Mouse (Mus musculus) neural tube, embryonic 13.5 days (tissue): ENCODE results near the gene Rps5. TPM values are rescaled to one million over a fixed set of nuclear protein-coding genes. Genes with fewer than 3 reads are reported as not detected.
"Not testable (repeated sequence)": the region's sequence is repeated elsewhere in the genome, so short reads cannot be mapped to it uniquely, and the experiment has no call there.

Experiments used
- ATAC-seq: fragments of 200-750 bp; cut with Nextera tagmentation; 2 replicates; pipeline ENCODE4 v1.8.0; 2017; ENCODE audit warnings: low read depth, mild to moderate bottlenecking, moderate TSS enrichment, moderate library complexity
- H3K27ac ChIP-seq: fragments of 300-500 bp; sonication (generic); replicated peaks from 2 replicates; pipeline ENCODE4 v1.5.1; 2015; ENCODE audit warnings: moderate library complexity, mild to moderate bottlenecking, inconsistent platforms
- H3K27me3 ChIP-seq: fragments of 300-500 bp; sonication (generic); 2 replicates; pipeline ENCODE4 v1.6.1; 2015; ENCODE audit warnings: mild to moderate bottlenecking, inconsistent platforms
- H3K36me3 ChIP-seq: fragments of 300-500 bp; sonication (generic); 2 replicates; pipeline ENCODE4 v1.6.1; 2015; ENCODE audit warnings: mild to moderate bottlenecking, inconsistent platforms
- H3K4me1 ChIP-seq: fragments of 300-500 bp; sonication (generic); replicated peaks from 2 replicates; pipeline ENCODE4 v1.6.1; 2015; ENCODE audit warnings: inconsistent platforms
- H3K4me2 ChIP-seq: fragments of 300-500 bp; sonication (generic); 2 replicates; pipeline ENCODE4 v1.6.1; 2015; ENCODE audit warnings: inconsistent platforms, mild to moderate bottlenecking, moderate library complexity
- H3K4me3 ChIP-seq: fragments of 300-500 bp; sonication (generic); 2 replicates; pipeline ENCODE4 v1.5.1; 2015; ENCODE audit warnings: mild to moderate bottlenecking, inconsistent platforms
- H3K9ac ChIP-seq: fragments of 300-500 bp; sonication (generic); 2 replicates; pipeline ENCODE4 v1.6.1; 2015; ENCODE audit warnings: moderate library complexity, mild to moderate bottlenecking, inconsistent platforms
- H3K9me3 ChIP-seq: fragments of 300-500 bp; sonication (generic); 2 replicates; pipeline ENCODE4 v1.6.1; 2016; ENCODE audit warnings: inconsistent platforms
- WGBS: fragments of 180-500 bp; shearing (Covaris S2); methylation state at CpG from one replicate; pipeline ENCODE4 v1.1.7; 2015; 5-methylcytosine and 5-hydroxymethylcytosine counted together
- polyA plus RNA-seq: library from polyadenylated mRNA; unstranded; fragments of >200 nt; fragmentation: Nextera tagmentation; extraction: Ambion mirVana; gene quantifications from 2 replicates; pipeline ENCODE4 v1.2.1, GENCODE M21; 2015

Gene Rps5
- polyA plus RNA-seq, 1 experiment from 2014 or later = 663 TPM

DNA sequence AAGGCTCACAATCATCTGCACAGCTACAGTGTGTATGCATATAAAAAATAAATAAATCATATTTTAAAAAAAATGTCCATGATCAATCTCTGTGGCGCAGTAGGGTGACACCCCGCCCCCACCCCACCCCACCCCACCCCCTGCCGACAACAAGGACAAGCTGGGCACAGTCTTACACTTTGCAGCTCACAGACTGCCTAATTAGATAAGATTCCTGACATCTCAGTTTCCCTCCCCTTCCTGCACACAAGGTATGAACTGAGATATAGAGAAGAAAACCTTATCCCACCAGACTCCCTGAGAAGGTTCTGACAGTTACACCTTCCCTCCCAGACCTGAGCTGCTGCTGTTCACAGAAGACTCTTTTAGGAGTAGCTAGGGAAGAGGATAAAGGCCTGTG is 12.7 kb downstream of the Rps5 start:
- Histone ChIP-seq H3K27ac (no peak overlapping the region), H3K9me3 (no peaks in the 10 kb centered on the region), H3K4me1 (no peaks in the 10 kb centered on the region), H3K9ac (no peak overlapping the region), H3K27me3 (no peaks in the 10 kb centered on the region), H3K36me3 (no peaks in the 10 kb centered on the region), H3K4me3 (no peak overlapping the region), H3K4me2 (no peak overlapping the region)
- no peak for ATAC-seq
- 77% methylated on average over 3 of the region's 3 CpGs for WGBS

DNA sequence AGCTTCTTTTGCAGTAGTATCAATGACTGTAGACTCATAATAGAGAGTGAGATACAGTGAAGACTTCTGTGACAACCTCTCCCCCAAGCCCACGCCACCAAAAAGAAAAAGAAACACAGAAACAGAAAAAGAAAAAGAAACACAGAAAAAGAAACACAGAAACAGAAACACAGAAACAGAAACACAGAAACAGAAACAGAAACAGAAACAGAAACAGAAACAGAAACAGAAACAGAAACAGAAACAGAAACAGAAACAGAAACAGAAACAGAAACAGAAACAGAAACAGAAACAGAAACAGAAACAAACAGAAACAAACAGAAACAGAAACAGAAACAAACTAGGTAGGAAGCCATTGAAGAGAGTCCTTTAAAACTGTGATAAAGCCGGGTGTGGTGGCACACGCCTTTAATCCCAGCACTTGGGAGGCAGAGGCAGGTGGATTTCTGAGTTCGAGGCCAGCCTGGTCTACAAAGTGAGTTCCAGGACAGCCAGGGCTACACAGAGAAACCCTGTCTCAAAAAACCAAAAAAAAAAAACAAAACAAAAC is 15.2 kb downstream of the Rps5 start:
- H3K27ac ChIP-seq, H3K4me2 ChIP-seq, H3K27me3 ChIP-seq, ATAC-seq, H3K36me3 ChIP-seq, H3K9me3 ChIP-seq, H3K4me3 ChIP-seq, H3K9ac ChIP-seq, H3K4me1 ChIP-seq: not testable (repeated sequence)
- WGBS = 90% methylated on average over 4 of the region's 4 CpGs

GRCm38 (mm10) chr7:12940599-12940998 is 18.5 kb downstream of the Rps5 start:
- no peaks in the 10 kb centered on the region for H3K9me3 ChIP-seq
- no peak overlapping the region for H3K4me2 ChIP-seq
- no peak for ATAC-seq
- H3K4me3 ChIP-seq = no peak overlapping the region
- no peaks in the 10 kb centered on the region for H3K27me3 ChIP-seq
- 85% methylated on average over 4 of the region's 4 CpGs for WGBS
- no peak overlapping the region for H3K9ac ChIP-seq
- H3K4me1 ChIP-seq = no peaks in the 10 kb centered on the region
- no peaks in the 10 kb centered on the region for H3K36me3 ChIP-seq
- H3K27ac ChIP-seq = no peak overlapping the region

DNA sequence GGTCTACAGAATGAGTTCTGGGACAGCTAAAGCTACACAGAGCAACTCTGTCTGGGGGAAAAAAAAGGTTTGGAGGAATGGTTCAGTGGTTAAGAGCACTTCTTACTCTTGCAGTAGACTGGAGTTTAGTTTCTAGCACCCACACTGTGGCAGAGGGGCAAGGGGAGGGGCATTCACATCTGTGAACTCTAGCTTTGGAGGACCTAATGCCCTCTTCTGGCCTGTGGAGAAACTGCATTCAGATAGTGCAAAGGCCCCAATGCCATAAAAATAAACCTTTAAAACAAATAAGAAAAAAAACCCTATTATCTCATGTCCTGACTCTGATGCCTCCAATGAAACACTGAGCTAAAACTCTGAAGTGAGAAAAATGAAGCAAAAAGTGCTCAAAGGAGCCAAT is 21.4 kb downstream of the Rps5 start:
- Histone ChIP-seq H3K4me2 (no peak overlapping the region), H3K36me3 (no peaks in the 10 kb centered on the region), H3K27me3 (no peaks in the 10 kb centered on the region), H3K9me3 (no peaks in the 10 kb centered on the region), H3K4me1 (no peaks in the 10 kb centered on the region), H3K4me3 (no peak overlapping the region), H3K9ac (no peak overlapping the region), H3K27ac (no peak overlapping the region)
- ATAC-seq = no peak

DNA sequence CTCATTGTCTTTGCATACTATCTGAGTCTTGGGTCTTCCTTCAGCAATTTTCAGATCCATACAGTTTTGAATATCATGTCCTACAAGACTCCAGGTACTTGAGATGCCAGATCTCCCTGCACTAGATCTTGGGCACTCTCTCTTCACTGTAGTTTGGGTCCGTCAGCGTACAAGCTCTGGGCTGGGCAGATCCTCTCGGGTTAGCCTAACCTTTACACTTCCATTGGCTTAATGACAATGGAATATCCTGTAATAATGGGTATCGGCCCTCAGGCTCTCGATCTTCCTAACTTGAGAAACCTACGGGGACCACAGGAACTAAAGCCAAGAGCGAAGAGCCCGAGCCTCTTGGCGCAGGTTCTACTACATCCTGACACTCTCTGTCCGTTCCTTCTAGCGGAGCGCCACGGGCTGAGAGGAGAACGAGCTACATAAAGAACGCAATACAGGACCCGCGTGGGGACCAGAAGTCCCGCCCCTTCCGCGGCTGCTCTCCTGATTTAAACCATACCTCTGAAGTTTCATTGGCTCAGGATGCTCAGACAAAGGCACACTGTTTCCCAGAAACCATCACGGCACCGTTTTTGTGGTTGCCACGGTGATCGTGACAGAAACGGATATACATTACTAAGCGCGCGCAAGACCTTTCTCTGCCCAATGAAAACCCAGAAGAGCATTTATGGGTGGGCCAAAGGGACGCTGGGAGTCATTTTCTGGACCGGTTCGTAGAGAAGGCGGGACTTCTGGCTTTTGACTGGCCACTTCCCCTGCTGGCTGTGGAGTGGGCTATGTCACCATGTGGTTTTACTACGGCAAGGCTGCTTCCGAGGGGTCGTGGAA is 27.2 kb downstream of the Rps5 start:
- peak overlapping the region; percentile 46 for H3K4me3 ChIP-seq
- no peaks in the 10 kb centered on the region for H3K36me3 ChIP-seq
- WGBS = 8% methylated on average over 35 of the region's 35 CpGs
- H3K4me2 ChIP-seq = peak overlapping the region; percentile 83
- ATAC-seq = peak; percentile 98
- H3K27me3 ChIP-seq = no peaks in the 10 kb centered on the region
- H3K9me3 ChIP-seq = no peaks in the 10 kb centered on the region
- H3K27ac ChIP-seq = peak overlapping the region; percentile 92
- H3K4me1 ChIP-seq = peaks cover 13% of the 10 kb centered on the region
- peak overlapping the region; percentile 75 for H3K9ac ChIP-seq

- WGBS = 10% methylated on average over 16 of the region's 16 CpGs
- H3K36me3 ChIP-seq = no peaks in the 10 kb centered on the region
- no peaks in the 10 kb centered on the region for H3K9me3 ChIP-seq
- H3K4me2 ChIP-seq = peak overlapping the region; percentile 83
- H3K9ac ChIP-seq = peak overlapping the region; percentile 70
- peak overlapping the region; percentile 46 for H3K4me3 ChIP-seq
- H3K4me1 ChIP-seq = peaks cover 13% of the 10 kb centered on the region
- H3K27me3 ChIP-seq = no peaks in the 10 kb centered on the region
- H3K27ac ChIP-seq = peak overlapping the region; percentile 92
- peak; percentile 23 for ATAC-seq
Observed at GRCm38 (mm10) chr7:12949872-12950229, 27.8 kb downstream of the Rps5 start.

DNA sequence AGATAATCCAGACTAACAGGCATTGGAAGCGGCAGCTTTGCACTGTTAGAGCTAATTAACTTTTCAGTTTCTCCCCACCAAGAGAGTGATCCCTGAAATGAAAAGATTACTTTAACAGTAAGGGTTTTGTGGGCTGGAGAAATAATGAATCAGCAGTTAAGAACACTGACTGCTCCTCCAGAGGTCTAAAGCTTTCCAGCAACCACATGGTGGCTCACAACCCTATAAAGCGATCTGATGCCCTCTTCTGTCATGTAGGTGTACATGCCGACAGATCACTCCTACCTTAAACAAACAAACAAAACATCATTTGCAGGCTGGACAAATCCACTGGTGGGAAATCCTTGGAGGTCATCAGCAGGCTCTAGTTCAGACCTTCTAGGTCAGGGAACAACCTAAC is 32.8 kb downstream of the Rps5 start:
- Histone ChIP-seq H3K4me2 (no peak overlapping the region), H3K27ac (no peak overlapping the region), H3K4me3 (no peak overlapping the region), H3K9me3 (no peaks in the 10 kb centered on the region), H3K9ac (no peak overlapping the region), H3K4me1 (peaks cover 6% of the 10 kb centered on the region), H3K36me3 (no peaks in the 10 kb centered on the region), H3K27me3 (no peaks in the 10 kb centered on the region)
- WGBS = 60% methylated on average over 3 of the region's 3 CpGs
- no peak for ATAC-seq

- Histone ChIP-seq H3K27me3 (no peaks in the 10 kb centered on the region), H3K9me3 (no peaks in the 10 kb centered on the region), H3K4me2 (no peak overlapping the region), H3K36me3 (no peaks in the 10 kb centered on the region), H3K9ac (no peak overlapping the region), H3K4me3 (no peak overlapping the region), H3K27ac (no peak overlapping the region), H3K4me1 (peaks cover 4% of the 10 kb centered on the region; the same call in 1 of the 2 replicates)
- 74% methylated on average over 5 of the region's 5 CpGs for WGBS
- no peak for ATAC-seq
Observed at GRCm38 (mm10) chr7:12957511-12957910, 35.4 kb downstream of the Rps5 start.

GRCm38 (mm10) chr7:12958948-12959347 is 36.9 kb downstream of the Rps5 start:
- no peaks in the 10 kb centered on the region for H3K36me3 ChIP-seq
- H3K9me3 ChIP-seq = no peaks in the 10 kb centered on the region
- 82% methylated on average over 4 of the region's 4 CpGs for whole genome bisulfite sequencing
- no peak for ATAC-seq
- no peak overlapping the region for H3K4me2 ChIP-seq
- H3K4me1 ChIP-seq = peaks cover 4% of the 10 kb centered on the region; the same call in 1 of the 2 replicates
- no peak overlapping the region for H3K9ac ChIP-seq
- no peak overlapping the region for H3K27ac ChIP-seq
- H3K4me3 ChIP-seq = no peak overlapping the region
- no peaks in the 10 kb centered on the region for H3K27me3 ChIP-seq

- 22% methylated on average over 4 of the region's 4 CpGs for WGBS
Observed at GRCm38 (mm10) chr7:12959718-12960117, 37.6 kb downstream of the Rps5 start.

GRCm38 (mm10) chr7:12961511-12962141 is 39.5 kb downstream of the Rps5 start:
- 3% methylated on average over 29 of the region's 29 CpGs for whole genome bisulfite sequencing
- Histone ChIP-seq H3K9me3 (no peaks in the 10 kb centered on the region), H3K36me3 (no peaks in the 10 kb centered on the region), H3K27me3 (no peaks in the 10 kb centered on the region), H3K4me3 (peak overlapping the region; percentile 45), H3K9ac (peak overlapping the region; percentile 68), H3K27ac (peak overlapping the region; percentile 76), H3K4me1 (peaks cover 16% of the 10 kb centered on the region), H3K4me2 (peak overlapping the region; percentile 59)
- ATAC-seq = peak; percentile 74

More at GRCm38 (mm10) chr7:12959718-12960117, 37.6 kb downstream of the Rps5 start:
- H3K4me2 ChIP-seq = no peak overlapping the region
- H3K4me1 ChIP-seq = peaks cover 7% of the 10 kb centered on the region
- H3K36me3 ChIP-seq = no peaks in the 10 kb centered on the region
- no peaks in the 10 kb centered on the region for H3K27me3 ChIP-seq
- H3K27ac ChIP-seq = no peak overlapping the region
- H3K9me3 ChIP-seq = no peaks in the 10 kb centered on the region
- no peak overlapping the region for H3K4me3 ChIP-seq
- H3K9ac ChIP-seq = no peak overlapping the region
- no peak for ATAC-seq

GRCm38 (mm10) chr7:12965678-12966091 is 43.6 kb downstream of the Rps5 start, which contains the start of gene Zfp324:
Zfp324 (plus strand) TSS chr7:12965838.
- WGBS = under 1% methylated on average over 23 of the region's 23 CpGs
- no peaks in the 10 kb centered on the region for H3K27me3 ChIP-seq
- H3K4me1 ChIP-seq = peaks cover 34% of the 10 kb centered on the region
- H3K4me2 ChIP-seq = peak within 1 kb of the TSS; percentile 94
- peak within 1 kb of the TSS; percentile 84 for H3K4me3 ChIP-seq
- H3K36me3 ChIP-seq = peaks cover 22% of the 10 kb centered on the region
- peak within 1 kb of the TSS; percentile 93 for H3K27ac ChIP-seq
- ATAC-seq = peak; percentile 91
- H3K9ac ChIP-seq = peak within 1 kb of the TSS; percentile 94
- H3K9me3 ChIP-seq = no peaks in the 10 kb centered on the region
